Comparison of ENCODE assay signal across 8 mouse cellular contexts in the genomic region with DNA sequence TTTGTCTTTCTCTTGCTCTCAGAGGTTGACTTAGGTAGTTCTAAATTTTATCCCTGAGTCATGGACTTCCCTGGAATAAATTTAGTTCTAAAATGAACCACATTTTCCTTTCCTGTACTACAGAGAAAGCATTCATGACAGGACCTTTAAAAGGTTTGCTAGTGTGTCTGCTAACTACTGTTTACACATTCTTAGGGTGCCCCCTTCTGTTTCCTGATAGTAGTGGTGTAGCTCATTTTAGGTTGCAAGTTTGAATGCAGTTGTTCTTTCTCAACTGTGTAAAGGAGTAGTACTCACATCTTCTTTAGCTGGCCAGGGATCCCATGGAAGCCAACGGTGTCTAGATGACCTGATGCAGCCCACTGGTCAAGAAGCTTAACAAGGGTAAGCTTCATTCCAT.
DNase-seq lines count a peak whose midpoint lies in the region; ATAC-seq lines count a peak whose summit lies in the region.

No protein-coding gene starts in this region.

- peak; percentile 69 for DNase-seq in layer of hippocampus, adult 11-12 months (ENCODE audit: low spot score)
- DNase-seq in layer of hippocampus, postnatal 36 days = no peak
- peak; percentile 28 for DNase-seq in R1 (ENCODE audit: low read depth, low spot score)
- peak; percentile 61 for DNase-seq in embryo, embryonic 10.5 days (ENCODE audit: low spot score)
- peak; percentile 17 to 54 for DNase-seq in layer of hippocampus, postnatal 10 days (ENCODE audit: low spot score in 2 of 2)
- DNase-seq in spleen, postnatal 4 days (ENCODE audit: low spot score in 2 of 2) = no peak
- no peak for DNase-seq in thymus, postnatal 4 days

- ATAC-seq in megakaryocyte-erythroid progenitor cell, adult 5-6 weeks (replicated peaks; ENCODE audit: low FRiP score, low TSS enrichment, poor library complexity, severe bottlenecking) = no peak

Comparison
In these comparisons a context has a peak if more than half of its experiments do, and no peak if none do; other contexts are left out.
1. DNase-seq: peak in layer of hippocampus, adult 11-12 months (single experiment), R1 (single experiment), embryo, embryonic 10.5 days (single experiment) and layer of hippocampus, postnatal 10 days (2 of 2); none in layer of hippocampus, postnatal 36 days (0 of 2), spleen, postnatal 4 days (0 of 2) and thymus, postnatal 4 days (single experiment).